Mouse (Mus musculus): ENCODE data around the gene Gm7075. TPM values are rescaled to one million over a fixed set of nuclear protein-coding genes. Genes with fewer than 3 reads are reported as not detected.
A peak's percentile ranks its signal among the peaks of the same experiment; 100 is the strongest.

The Gm7075 gene
- total and polyA plus RNA-seq, 2 experiments, result not detected

DNA sequence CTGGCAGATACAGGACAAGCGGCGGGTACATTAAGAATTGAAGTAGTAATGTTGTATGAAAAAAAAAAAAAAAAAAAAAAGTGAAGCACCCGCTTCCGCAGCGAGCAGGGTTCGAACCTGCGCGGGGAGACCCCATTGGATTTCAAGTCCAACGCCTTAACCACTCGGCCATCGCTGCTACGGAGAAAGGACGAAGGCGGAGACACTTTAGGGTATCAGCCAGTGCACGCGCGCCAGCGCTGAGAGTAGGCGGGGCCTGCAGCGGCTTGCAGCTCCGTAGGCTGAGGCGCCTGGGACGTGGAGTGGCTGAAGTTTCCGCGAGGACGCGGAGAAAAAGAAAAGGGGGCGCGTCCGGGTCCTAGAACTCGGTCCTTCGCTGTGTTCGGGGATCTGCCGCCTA, 7.8 kb upstream of the Gm7075 start:
- DNase-seq (ENCODE audit: extremely low read depth, low read depth, low spot score), result peak; percentile 83
- H3K36me3 ChIP-seq (ENCODE audit: control insufficient read depth, insufficient read depth, low read length), result no peaks in the 10 kb centered on the region
- peak overlapping the region; percentile 70 for H3K9ac ChIP-seq (ENCODE audit: low read depth, low read length)
- 0 out of 2 replicates have a peak overlapping the region, but pooled peaks have one; percentile 2 for H3K27ac ChIP-seq (replicated peaks; ENCODE audit: insufficient read depth, low read depth, low read length)
- peaks cover 3% of the 10 kb centered on the region for H3K4me1 ChIP-seq (ENCODE audit: control insufficient read depth, insufficient read depth, low read length)
- peak overlapping the region; percentile 74 for H3K4me3 ChIP-seq (ENCODE audit: insufficient read depth, low read depth, low read length)
- H3K79me2 ChIP-seq (ENCODE audit: control insufficient read depth, insufficient read depth, low read length), result no peaks in the 10 kb centered on the region
- WGBS, result under 1% methylated on average over 34 of the region's 34 CpGs
- H3K27me3 ChIP-seq (ENCODE audit: control insufficient read depth, insufficient read depth, low read length), result no peaks in the 10 kb centered on the region
- TF ChIP-seq POLR2A (IDR thresholded peaks at IDR 0.05; ENCODE audit: extremely low read depth, insufficient read depth, low read length) (no peak), CTCF (IDR thresholded peaks at IDR 0.05; ENCODE audit: low read depth, low read length) (no peak)

GRCm38 (mm10) chr10:63429023-63429340, 7.4 kb upstream of the Gm7075 start:
- peaks cover 3% of the 10 kb centered on the region for H3K4me1 ChIP-seq (ENCODE audit: control insufficient read depth, insufficient read depth, low read length)
- no peak for TF ChIP-seq POLR2A (IDR thresholded peaks at IDR 0.05; ENCODE audit: extremely low read depth, insufficient read depth, low read length)
- no peak for TF ChIP-seq CTCF (IDR thresholded peaks at IDR 0.05; ENCODE audit: low read depth, low read length)
- 2% methylated on average over 11 of the region's 11 CpGs for WGBS
- H3K36me3 ChIP-seq (ENCODE audit: control insufficient read depth, insufficient read depth, low read length), result no peaks in the 10 kb centered on the region
- DNase-seq (ENCODE audit: extremely low read depth, low read depth, low spot score), result no peak
- no peak overlapping the region; the same call in 1 of the 2 replicates for H3K9ac ChIP-seq (ENCODE audit: low read depth, low read length)
- no peaks in the 10 kb centered on the region for H3K79me2 ChIP-seq (ENCODE audit: control insufficient read depth, insufficient read depth, low read length)
- H3K27me3 ChIP-seq (ENCODE audit: control insufficient read depth, insufficient read depth, low read length), result no peaks in the 10 kb centered on the region
- H3K27ac ChIP-seq (replicated peaks; ENCODE audit: insufficient read depth, low read depth, low read length), result no peak overlapping the region
- H3K4me3 ChIP-seq (ENCODE audit: insufficient read depth, low read depth, low read length), result peak overlapping the region; percentile 22

GRCm38 (mm10) chr10:63428243-63429022, 6.8 kb upstream of the Gm7075 start:
- no peak for DNase-seq (ENCODE audit: extremely low read depth, low read depth, low spot score)
- no peak overlapping the region; the same call in 1 of the 2 replicates for H3K9ac ChIP-seq (ENCODE audit: low read depth, low read length)
- no peaks in the 10 kb centered on the region for H3K27me3 ChIP-seq (ENCODE audit: control insufficient read depth, insufficient read depth, low read length)
- H3K4me1 ChIP-seq (ENCODE audit: control insufficient read depth, insufficient read depth, low read length), result peaks cover 3% of the 10 kb centered on the region
- H3K4me3 ChIP-seq (ENCODE audit: insufficient read depth, low read depth, low read length), result peak overlapping the region; percentile 22; the same call in 1 of the 2 replicates
- TF ChIP-seq CTCF (IDR thresholded peaks at IDR 0.05; ENCODE audit: low read depth, low read length) (no peak), POLR2A (IDR thresholded peaks at IDR 0.05; ENCODE audit: extremely low read depth, insufficient read depth, low read length) (no peak)
- no peaks in the 10 kb centered on the region for H3K79me2 ChIP-seq (ENCODE audit: control insufficient read depth, insufficient read depth, low read length)
- 30% methylated on average over 19 of the region's 19 CpGs for WGBS
- no peak overlapping the region for H3K27ac ChIP-seq (replicated peaks; ENCODE audit: insufficient read depth, low read depth, low read length)
- H3K36me3 ChIP-seq (ENCODE audit: control insufficient read depth, insufficient read depth, low read length), result no peaks in the 10 kb centered on the region

DNA sequence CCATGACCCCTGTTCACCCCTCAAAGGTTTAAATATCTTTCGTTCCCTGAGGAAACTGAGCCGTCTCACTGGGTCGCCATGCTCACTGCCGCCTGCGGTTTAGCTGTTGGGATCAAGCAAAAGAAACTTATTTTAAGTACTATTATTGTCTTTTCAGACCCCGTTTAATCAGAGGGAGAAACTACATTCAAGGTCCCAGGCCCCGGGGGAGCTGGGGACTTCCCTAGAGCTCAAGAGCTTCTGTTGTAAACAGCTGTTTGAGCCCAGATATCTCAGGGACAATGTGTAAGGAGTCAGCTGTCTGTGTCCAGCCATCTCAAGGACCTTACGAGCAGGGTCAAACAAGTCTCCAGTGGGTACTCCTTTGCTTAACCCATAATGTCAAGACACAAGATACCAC, 5.6 kb upstream of the Gm7075 start:
- 86% methylated on average over 8 of the region's 8 CpGs for WGBS

GRCm38 (mm10) chr10:63424475-63424814, 2.9 kb upstream of the Gm7075 start:
- Histone ChIP-seq H3K4me3 (ENCODE audit: insufficient read depth, low read depth, low read length) (no peak overlapping the region), H3K79me2 (ENCODE audit: control insufficient read depth, insufficient read depth, low read length) (no peaks in the 10 kb centered on the region), H3K27me3 (ENCODE audit: control insufficient read depth, insufficient read depth, low read length) (no peaks in the 10 kb centered on the region), H3K9ac (ENCODE audit: low read depth, low read length) (no peak overlapping the region), H3K27ac (replicated peaks; ENCODE audit: insufficient read depth, low read depth, low read length) (no peak overlapping the region), H3K4me1 (ENCODE audit: control insufficient read depth, insufficient read depth, low read length) (peaks cover 3% of the 10 kb centered on the region), H3K36me3 (ENCODE audit: control insufficient read depth, insufficient read depth, low read length) (no peaks in the 10 kb centered on the region)
- TF ChIP-seq CTCF (IDR thresholded peaks at IDR 0.05; ENCODE audit: low read depth, low read length), result peak; percentile 61
- no peak for TF ChIP-seq POLR2A (IDR thresholded peaks at IDR 0.05; ENCODE audit: extremely low read depth, insufficient read depth, low read length)
- DNase-seq (ENCODE audit: extremely low read depth, low read depth, low spot score), result peak; percentile 57

More for the DNA sequence above, 5.6 kb upstream of the Gm7075 start:
- Histone ChIP-seq H3K4me3 (ENCODE audit: insufficient read depth, low read depth, low read length) (no peak overlapping the region), H3K9ac (ENCODE audit: low read depth, low read length) (no peak overlapping the region), H3K79me2 (ENCODE audit: control insufficient read depth, insufficient read depth, low read length) (no peaks in the 10 kb centered on the region), H3K4me1 (ENCODE audit: control insufficient read depth, insufficient read depth, low read length) (peaks cover 3% of the 10 kb centered on the region), H3K27me3 (ENCODE audit: control insufficient read depth, insufficient read depth, low read length) (no peaks in the 10 kb centered on the region), H3K27ac (replicated peaks; ENCODE audit: insufficient read depth, low read depth, low read length) (no peak overlapping the region), H3K36me3 (ENCODE audit: control insufficient read depth, insufficient read depth, low read length) (no peaks in the 10 kb centered on the region)
- no peak for TF ChIP-seq CTCF (IDR thresholded peaks at IDR 0.05; ENCODE audit: low read depth, low read length)
- no peak for TF ChIP-seq POLR2A (IDR thresholded peaks at IDR 0.05; ENCODE audit: extremely low read depth, insufficient read depth, low read length)
- DNase-seq (ENCODE audit: extremely low read depth, low read depth, low spot score), result no peak

All from liver, adult 2 months (tissue).